Mouse (Mus musculus) MEL (cell line): ENCODE results near the gene Slc17a1. TPM values are rescaled to one million over a fixed set of nuclear protein-coding genes. Genes with fewer than 3 reads are reported as not detected.

Source experiments
- DNase-seq: peaks from one replicate; pipeline ENCODE4 v3.0.0; 2011; ENCODE audit warnings: low read depth, low spot score
- H3K27ac ChIP-seq: 2 replicates; pipeline ENCODE4 v1.5.1; 2012; ENCODE audit warnings: low read depth, mild to moderate bottlenecking, control low read depth, low read length, moderate library complexity; ENCODE audit not compliant: control insufficient read depth
- H3K27me3 ChIP-seq, 2 experiments: fragments of 150-350 bp in 1 of 2; sonication (generic) in 1 of 2; 2 replicates each; pipeline ENCODE4 v1.6.1; 2012; ENCODE audit warnings: low read length in 2 of 2, mild to moderate bottlenecking in 2 of 2, improper control_type of control experiment in 1 of 2, moderate library complexity in 1 of 2; ENCODE audit not compliant: insufficient read depth in 2 of 2, control insufficient read depth in 1 of 2
- H3K36me3 ChIP-seq, 2 experiments: 2 replicates each; pipeline ENCODE4 v1.6.1; 2012 to 2014; ENCODE audit warnings: low read length in 2 of 2, improper control_type of control experiment in 1 of 2, inconsistent platforms in 1 of 2, mild to moderate bottlenecking in 1 of 2; ENCODE audit not compliant: insufficient read depth in 2 of 2, control insufficient read depth in 1 of 2
- H3K4me1 ChIP-seq, 2 experiments: fragments of 150-350 bp in 1 of 2; sonication (generic) in 1 of 2; 2 replicates each; pipeline ENCODE4 v1.6.1; 2012; ENCODE audit warnings: low read length in 2 of 2, improper control_type of control experiment in 1 of 2, mild to moderate bottlenecking in 1 of 2; ENCODE audit not compliant: insufficient read depth in 2 of 2, control insufficient read depth in 1 of 2
- H3K4me3 ChIP-seq, 2 experiments: fragments of 150-350 bp in 1 of 2; sonication (generic) in 1 of 2; 2 replicates each; pipeline ENCODE4 v1.5.1; 2012; ENCODE audit warnings: low read depth in 2 of 2, low read length in 2 of 2, mild to moderate bottlenecking in 2 of 2, moderate library complexity in 2 of 2, control low read depth in 1 of 2, improper control_type of control experiment in 1 of 2; ENCODE audit not compliant: control insufficient read depth in 1 of 2, insufficient read depth in 1 of 2
- H3K79me2 ChIP-seq: 2 replicates; pipeline ENCODE4 v1.6.1; 2012; ENCODE audit warnings: mild to moderate bottlenecking, low read length, moderate library complexity; ENCODE audit not compliant: control insufficient read depth, poor library complexity, insufficient read depth
- H3K9ac ChIP-seq: 2 replicates; pipeline ENCODE4 v1.6.1; 2012; ENCODE audit warnings: low read depth, mild to moderate bottlenecking, control low read depth, low read length, moderate library complexity; ENCODE audit not compliant: control insufficient read depth, poor library complexity, severe bottlenecking
- H3K9me3 ChIP-seq: fragments of 150-350 bp; sonication (generic); replicated peaks from 2 replicates; pipeline ENCODE4 v1.6.1; 2012; ENCODE audit warnings: mild to moderate bottlenecking, low read length, improper control_type of control experiment, moderate library complexity; ENCODE audit not compliant: insufficient read depth
- CHD1 ChIP-seq: IDR thresholded peaks from 2 replicates; pipeline ENCODE4 v1.6.1; 2012; ENCODE audit warnings: low read depth, mild to moderate bottlenecking, inconsistent platforms, low read length, improper control_type of control experiment
- ETS1 ChIP-seq: IDR thresholded peaks from 2 replicates; pipeline ENCODE4 v1.6.1; 2012; ENCODE audit warnings: low read depth, mild to moderate bottlenecking, inconsistent platforms, low read length, improper control_type of control experiment, moderate library complexity
- GATA1 ChIP-seq: IDR thresholded peaks from 2 replicates; pipeline ENCODE4 v1.6.1; 2011; ENCODE audit warnings: low read depth, low read length, improper control_type of control experiment
- KAT2A ChIP-seq: conservative IDR thresholded peaks from 2 replicates; pipeline ENCODE4 v1.6.1; 2012; ENCODE audit warnings: low read depth, low read length, improper control_type of control experiment, inconsistent platforms
- MAX ChIP-seq: IDR thresholded peaks from 2 replicates; pipeline ENCODE4 v1.6.1; 2011; ENCODE audit warnings: low read length, improper control_type of control experiment
- NRF1 ChIP-seq: IDR thresholded peaks from 2 replicates; pipeline ENCODE4 v1.6.1; 2014; ENCODE audit warnings: low read depth, mild to moderate bottlenecking, inconsistent platforms, low read length, improper control_type of control experiment, moderate library complexity; ENCODE audit not compliant: poor library complexity, insufficient read depth, severe bottlenecking
- POLR2A ChIP-seq, 2 experiments: IDR thresholded peaks; 2 replicates each; pipeline ENCODE4 v1.6.1; 2011 to 2012; ENCODE audit warnings: low read length in 2 of 2, mild to moderate bottlenecking in 2 of 2, control low read depth in 1 of 2, improper control_type of control experiment in 1 of 2, low read depth in 1 of 2, moderate library complexity in 1 of 2; ENCODE audit not compliant: control insufficient read depth in 1 of 2, insufficient read depth in 1 of 2, poor library complexity in 1 of 2
- POLR2AphosphoS2 ChIP-seq: IDR thresholded peaks from 2 replicates; pipeline ENCODE4 v1.6.1; 2011; ENCODE audit warnings: low read length, improper control_type of control experiment
- RAD21 ChIP-seq: IDR thresholded peaks from 2 replicates; pipeline ENCODE4 v1.6.1; 2011; ENCODE audit warnings: mild to moderate bottlenecking, low read depth, low read length, improper control_type of control experiment
- TAL1 ChIP-seq: IDR thresholded peaks from 2 replicates; pipeline ENCODE4 v1.6.1; 2012; ENCODE audit warnings: mild to moderate bottlenecking, inconsistent platforms, low read length, moderate library complexity, mixed read lengths
- TCF12 ChIP-seq: IDR thresholded peaks from 2 replicates; pipeline ENCODE4 v1.6.1; 2014; ENCODE audit warnings: low read depth, mild to moderate bottlenecking, inconsistent platforms, low read length, improper control_type of control experiment, moderate library complexity
- UBTF ChIP-seq: IDR thresholded peaks from 2 replicates; pipeline ENCODE4 v1.6.1; 2012; ENCODE audit warnings: low read depth, mild to moderate bottlenecking, inconsistent platforms, low read length, improper control_type of control experiment, moderate library complexity, borderline replicate concordance; ENCODE audit not compliant: insufficient read depth
- USF1 ChIP-seq: IDR thresholded peaks from 2 replicates; pipeline ENCODE4 v1.6.1; 2014; ENCODE audit warnings: low read depth, mild to moderate bottlenecking, inconsistent platforms, low read length, improper control_type of control experiment, moderate library complexity
- ZKSCAN1 ChIP-seq: IDR thresholded peaks from 2 replicates; pipeline ENCODE4 v1.6.1; 2012; ENCODE audit warnings: low read depth, mild to moderate bottlenecking, inconsistent platforms, low read length, improper control_type of control experiment, moderate library complexity
- ZMIZ1 ChIP-seq: IDR thresholded peaks from 2 replicates; pipeline ENCODE4 v1.6.1; 2012; ENCODE audit warnings: low read depth, mild to moderate bottlenecking, inconsistent platforms, low read length, improper control_type of control experiment, moderate library complexity
- ZNF384 ChIP-seq: IDR thresholded peaks from 2 replicates; pipeline ENCODE4 v1.6.1; 2012; ENCODE audit warnings: low read depth, mild to moderate bottlenecking, inconsistent platforms, low read length, improper control_type of control experiment
- polyA plus RNA-seq, 2 experiments: library from polyadenylated mRNA; stranded (reverse) in 1 of 2; unstranded in 1 of 2; fragments of >175 nt in 1 of 2; fragments of >200 nt in 1 of 2; gene quantifications; 2 replicates each; pipeline versions ENCODE4 v1.2.1 to v1.2.4; 2012; ENCODE audit warnings: low replicate concordance in 2 of 2, low read depth in 1 of 2; ENCODE audit not compliant: insufficient read length in 2 of 2, insufficient read depth in 1 of 2, missing spikeins in 1 of 2
- total RNA-seq: library from RNA; depleted of rRNA; stranded (reverse); fragments of 300-350 nt; gene quantifications from 2 replicates; pipeline ENCODE4 v1.2.3, GENCODE M21; 2012

The Slc17a1 gene
- total and polyA plus RNA-seq, 3 experiments = not detected

- H3K27ac ChIP-seq = no peak overlapping the region
- no peak for DNase-seq
- no peaks in the 10 kb centered on the region for H3K79me2 ChIP-seq
- peaks cover 0 to 2% of the 10 kb centered on the region in 2 experiments; a peak in 2 of 4 replicates for H3K36me3 ChIP-seq
- H3K27me3 ChIP-seq = peaks cover 0 to 2% of the 10 kb centered on the region in 2 experiments; a peak in 1 of 4 replicates
- TF ChIP-seq TCF12 (no peak), KAT2A (no peak), ETS1 (no peak), CHD1 (no peak), UBTF (no peak), USF1 (no peak), MAX (no peak), RAD21 (no peak)
- peaks cover 0 to 2% of the 10 kb centered on the region in 2 experiments; a peak in 1 of 4 replicates for H3K4me1 ChIP-seq
- H3K9ac ChIP-seq = no peak overlapping the region
- no peaks in the 10 kb centered on the region for H3K9me3 ChIP-seq
- no peak overlapping the region for H3K4me3 ChIP-seq
Observed at GRCm38 (mm10) chr13:23887026-23887725, 19.6 kb downstream of the Slc17a1 start.

GRCm38 (mm10) chr13:23889011-23889605, 21.6 kb downstream of the Slc17a1 start:
- H3K9ac ChIP-seq = no peak overlapping the region
- H3K9me3 ChIP-seq = no peaks in the 10 kb centered on the region
- DNase-seq = no peak
- H3K36me3 ChIP-seq = peaks cover 0 to 7% of the 10 kb centered on the region in 2 experiments; a peak in 2 of 4 replicates
- peaks cover 3 to 6% of the 10 kb centered on the region in 2 experiments; a peak in 2 of 4 replicates for H3K4me1 ChIP-seq
- no peaks in the 10 kb centered on the region for H3K79me2 ChIP-seq
- peaks cover 0 to 2% of the 10 kb centered on the region in 2 experiments; a peak in 1 of 4 replicates for H3K27me3 ChIP-seq
- no peak overlapping the region for H3K4me3 ChIP-seq
- TF ChIP-seq ZMIZ1 (no peak), TAL1 (no peak), POLR2AphosphoS2 (no peak), POLR2A (IDR thresholded peaks at IDR 0.05; ENCODE audit: control insufficient read depth in 1 of 2, insufficient read depth in 1 of 2, low read depth in 1 of 2, low read length in 2 of 2, poor library complexity in 1 of 2) (no peak), ZNF384 (no peak), KAT2A (no peak), TCF12 (no peak), GATA1 (no peak), ZKSCAN1 (no peak), NRF1 (no peak)
- H3K27ac ChIP-seq = no peak overlapping the region
